Mouse (Mus musculus): ENCODE results near the gene Ttc21a. TPM values are rescaled to one million over a fixed set of nuclear protein-coding genes. Genes with fewer than 3 reads are reported as not detected.

Ttc21a gene
- polyA plus RNA-seq, 1 experiment from 2014 or later: 0.42 TPM

GRCm38 (mm10) chr9:119979749-119980148 is 42.3 kb downstream of the Ttc21a start:
- peaks cover 3% of the 10 kb centered on the region; the same call in 1 of the 2 replicates for H3K36me3 ChIP-seq
- H3K4me3 ChIP-seq: no peak overlapping the region
- WGBS: 61% methylated on average over 2 of the region's 2 CpGs
- DNase-seq (ENCODE audit: low spot score): no peak
- H3K9me3 ChIP-seq (replicated peaks): no peaks in the 10 kb centered on the region
- H3K4me1 ChIP-seq: peaks cover 82% of the 10 kb centered on the region
- peak overlapping the region; percentile 42; the same call in 1 of the 2 replicates for H3K27ac ChIP-seq (replicated peaks)
- peaks cover 28% of the 10 kb centered on the region; the same call in 1 of the 2 replicates for H3K27me3 ChIP-seq (ENCODE audit: low read depth, poor library complexity, severe bottlenecking)

GRCm38 (mm10) chr9:119980770-119981182 is 43.4 kb downstream of the Ttc21a start:
- peak; percentile 43 for DNase-seq (ENCODE audit: low spot score)
- Histone ChIP-seq H3K9me3 (replicated peaks) (no peaks in the 10 kb centered on the region), H3K27me3 (ENCODE audit: low read depth, poor library complexity, severe bottlenecking) (peaks cover 30% of the 10 kb centered on the region; the same call in 1 of the 2 replicates), H3K4me1 (peaks cover 86% of the 10 kb centered on the region), H3K27ac (replicated peaks) (peak overlapping the region; percentile 86), H3K36me3 (no peaks in the 10 kb centered on the region), H3K4me3 (peak overlapping the region; percentile 69)
- 5% methylated on average over 4 of the region's 4 CpGs for WGBS

- Histone ChIP-seq H3K27ac (replicated peaks) (peak overlapping the region; percentile 86), H3K27me3 (ENCODE audit: low read depth, poor library complexity, severe bottlenecking) (peaks cover 30% of the 10 kb centered on the region; the same call in 1 of the 2 replicates), H3K4me3 (peak overlapping the region; percentile 69), H3K4me1 (peaks cover 86% of the 10 kb centered on the region), H3K36me3 (no peaks in the 10 kb centered on the region), H3K9me3 (replicated peaks) (no peaks in the 10 kb centered on the region)
- WGBS: under 1% methylated on average over 16 of the region's 16 CpGs
- DNase-seq (ENCODE audit: low spot score): peak; percentile 72
Measured at GRCm38 (mm10) chr9:119981183-119982179, 44.1 kb downstream of the Ttc21a start.

GRCm38 (mm10) chr9:119982241-119982811 is 44.9 kb downstream of the Ttc21a start:
- peak; percentile 57 for DNase-seq (ENCODE audit: low spot score)
- Histone ChIP-seq H3K4me3 (peak overlapping the region; percentile 69), H3K9me3 (replicated peaks) (no peaks in the 10 kb centered on the region), H3K27ac (replicated peaks) (peak overlapping the region; percentile 86; the same call in 1 of the 2 replicates), H3K27me3 (ENCODE audit: low read depth, poor library complexity, severe bottlenecking) (peaks cover 30% of the 10 kb centered on the region; the same call in 1 of the 2 replicates), H3K4me1 (peaks cover 78% of the 10 kb centered on the region), H3K36me3 (no peaks in the 10 kb centered on the region)
- 1% methylated on average over 11 of the region's 11 CpGs for WGBS

- peaks cover 70% of the 10 kb centered on the region for H3K4me1 ChIP-seq
- peak overlapping the region; percentile 69 for H3K4me3 ChIP-seq
- H3K27ac ChIP-seq (replicated peaks): peak overlapping the region; percentile 80
- H3K36me3 ChIP-seq: no peaks in the 10 kb centered on the region
- H3K9me3 ChIP-seq (replicated peaks): no peaks in the 10 kb centered on the region
- DNase-seq (ENCODE audit: low spot score): peak; percentile 28
- whole genome bisulfite sequencing: 1% methylated on average over 48 of the region's 48 CpGs
- peaks cover 30% of the 10 kb centered on the region; the same call in 1 of the 2 replicates for H3K27me3 ChIP-seq (ENCODE audit: low read depth, poor library complexity, severe bottlenecking)
Measured at GRCm38 (mm10) chr9:119982956-119983551, 45.6 kb downstream of the Ttc21a start.

GRCm38 (mm10) chr9:119983585-119984535 is 46.5 kb downstream of the Ttc21a start:
- peak overlapping the region; percentile 69 for H3K4me3 ChIP-seq
- H3K27me3 ChIP-seq (ENCODE audit: low read depth, poor library complexity, severe bottlenecking): peaks cover 30% of the 10 kb centered on the region; the same call in 1 of the 2 replicates
- H3K4me1 ChIP-seq: peaks cover 62% of the 10 kb centered on the region
- H3K9me3 ChIP-seq (replicated peaks): no peaks in the 10 kb centered on the region
- H3K27ac ChIP-seq (replicated peaks): peak overlapping the region; percentile 80
- no peaks in the 10 kb centered on the region for H3K36me3 ChIP-seq
- peak; percentile 77 for DNase-seq (ENCODE audit: low spot score)
- under 1% methylated on average over 74 of the region's 79 CpGs for WGBS

- DNase-seq (ENCODE audit: low spot score): peak; percentile 52
- Histone ChIP-seq H3K27ac (replicated peaks) (peak within 1 kb of the TSS; percentile 80), H3K4me1 (peaks cover 55% of the 10 kb centered on the region), H3K27me3 (ENCODE audit: low read depth, poor library complexity, severe bottlenecking) (peaks cover 30% of the 10 kb centered on the region; the same call in 1 of the 2 replicates), H3K9me3 (replicated peaks) (no peaks in the 10 kb centered on the region), H3K36me3 (no peaks in the 10 kb centered on the region), H3K4me3 (peak within 1 kb of the TSS; percentile 69)
- 4% methylated on average over 14 of the region's 14 CpGs for WGBS
Measured at GRCm38 (mm10) chr9:119984536-119985011, 47.2 kb downstream of the Ttc21a start, which contains the start of gene Csrnp1. Gene Csrnp1 (minus strand): TSS chr9:119984658.

- no peak for DNase-seq (ENCODE audit: low spot score)
- 78% methylated on average over 10 of the region's 10 CpGs for WGBS
Measured at GRCm38 (mm10) chr9:119985881-119986574, 48.6 kb downstream of the Ttc21a start.

GRCm38 (mm10) chr9:119988304-119988703 is 50.9 kb downstream of the Ttc21a start:
- no peak for DNase-seq (ENCODE audit: low spot score)
- Histone ChIP-seq H3K9me3 (replicated peaks) (no peaks in the 10 kb centered on the region), H3K4me3 (no peak overlapping the region), H3K36me3 (no peaks in the 10 kb centered on the region), H3K27me3 (ENCODE audit: low read depth, poor library complexity, severe bottlenecking) (peaks cover 19% of the 10 kb centered on the region; the same call in 1 of the 2 replicates), H3K27ac (replicated peaks) (no peak overlapping the region), H3K4me1 (peaks cover 25% of the 10 kb centered on the region)
- WGBS: 58% methylated on average over 7 of the region's 7 CpGs

More at GRCm38 (mm10) chr9:119985881-119986574, 48.6 kb downstream of the Ttc21a start:
- Histone ChIP-seq H3K27ac (replicated peaks) (no peak overlapping the region), H3K27me3 (ENCODE audit: low read depth, poor library complexity, severe bottlenecking) (peaks cover 26% of the 10 kb centered on the region; the same call in 1 of the 2 replicates), H3K4me1 (peaks cover 41% of the 10 kb centered on the region), H3K9me3 (replicated peaks) (no peaks in the 10 kb centered on the region), H3K36me3 (no peaks in the 10 kb centered on the region), H3K4me3 (no peak overlapping the region)

- Histone ChIP-seq H3K4me1 (peaks cover 7% of the 10 kb centered on the region), H3K9me3 (replicated peaks) (no peaks in the 10 kb centered on the region)
- 15% methylated on average over 5 of the region's 5 CpGs for WGBS
Measured at GRCm38 (mm10) chr9:119991310-119991709, 53.9 kb downstream of the Ttc21a start.

More at GRCm38 (mm10) chr9:119991310-119991709, 53.9 kb downstream of the Ttc21a start:
- peaks cover 8% of the 10 kb centered on the region; the same call in 1 of the 2 replicates for H3K27me3 ChIP-seq (ENCODE audit: low read depth, poor library complexity, severe bottlenecking)
- no peaks in the 10 kb centered on the region for H3K36me3 ChIP-seq
- H3K27ac ChIP-seq (replicated peaks): no peak overlapping the region
- no peak for DNase-seq (ENCODE audit: low spot score)
- H3K4me3 ChIP-seq: no peak overlapping the region

Data from midbrain, embryonic 10.5 days (tissue).